Mouse (Mus musculus) small intestine, adult 2 months (tissue): ENCODE data around the gene Adcy5.

Source experiments
- CTCF ChIP-seq: fragments of 200-500 bp; IDR thresholded peaks from 2 replicates; pipeline ENCODE4 v1.5.1; 2012; ENCODE audit warnings: low read depth, mild to moderate bottlenecking, control low read depth, inconsistent platforms, low read length, moderate library complexity, mixed read lengths; ENCODE audit not compliant: insufficient replicate concordance, insufficient read length; ENCODE audit errors: extremely low read depth
- POLR2A ChIP-seq: fragments of 200-500 bp; IDR thresholded peaks from 2 replicates; pipeline ENCODE4 v1.6.1; 2012; ENCODE audit warnings: low read depth, mild to moderate bottlenecking, control low read depth, inconsistent platforms, low read length, moderate library complexity

- TF ChIP-seq CTCF (no peak), POLR2A (no peak)
These were observed 9.9 kb downstream of the Adcy5 start for GRCm38 (mm10) chr16:35164361-35165224.
